Mouse (Mus musculus) c-Kit-positive CD71-positive TER-119-positive erythroid progenitor cells, embryonic 14.5 days (primary cell): ENCODE results near the gene Ccdc3.
"Not testable (repeated sequence)": the region's sequence is repeated elsewhere in the genome, so short reads cannot be mapped to it uniquely, and the experiment has no call there.

Experiments used
- DNase-seq: peaks from one replicate; pipeline ENCODE4 v3.0.0-alpha.2; 2013; ENCODE audit warnings: low spot score

The Ccdc3 gene

DNA sequence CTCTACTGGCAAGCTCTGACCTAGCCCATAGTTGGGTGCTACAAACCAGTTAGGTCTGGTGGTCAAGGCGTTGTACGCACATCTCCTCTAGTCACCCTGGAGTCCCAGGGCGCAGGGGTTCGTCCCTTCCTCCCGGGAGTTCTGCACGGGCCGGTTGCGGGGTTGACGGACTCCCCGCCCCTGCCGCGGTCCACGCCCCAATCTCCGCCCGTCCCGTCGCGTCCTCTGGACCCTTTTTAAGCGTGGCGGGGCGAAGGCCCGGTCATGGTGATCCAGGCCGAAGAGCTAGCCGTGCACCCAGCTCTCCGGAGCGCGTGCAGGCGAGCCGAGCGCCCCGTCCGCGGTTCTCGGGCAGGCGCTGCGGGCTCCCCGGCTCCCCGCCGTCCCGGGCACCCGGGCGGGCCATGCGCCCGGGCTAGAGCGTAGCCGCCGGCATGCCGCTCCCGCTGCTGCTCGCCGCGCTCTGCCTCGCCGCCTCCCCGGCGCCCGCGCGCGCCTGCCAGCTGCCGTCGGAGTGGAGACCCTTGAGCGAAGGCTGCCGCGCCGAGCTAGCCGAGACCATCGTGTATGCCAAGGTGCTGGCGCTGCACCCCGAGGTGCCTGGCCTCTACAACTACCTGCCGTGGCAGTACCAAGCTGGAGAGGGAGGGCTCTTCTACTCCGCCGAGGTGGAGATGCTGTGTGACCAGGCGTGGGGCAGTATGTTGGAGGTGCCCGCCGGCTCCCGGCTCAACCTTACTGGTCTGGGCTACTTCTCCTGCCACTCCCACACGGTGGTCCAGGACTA, at the start of gene Ccdc3:
Gene Ccdc3 (plus strand): TSS at position 277 of the 787 bp plus-strand sequence.
- DNase-seq = no peak

DNA sequence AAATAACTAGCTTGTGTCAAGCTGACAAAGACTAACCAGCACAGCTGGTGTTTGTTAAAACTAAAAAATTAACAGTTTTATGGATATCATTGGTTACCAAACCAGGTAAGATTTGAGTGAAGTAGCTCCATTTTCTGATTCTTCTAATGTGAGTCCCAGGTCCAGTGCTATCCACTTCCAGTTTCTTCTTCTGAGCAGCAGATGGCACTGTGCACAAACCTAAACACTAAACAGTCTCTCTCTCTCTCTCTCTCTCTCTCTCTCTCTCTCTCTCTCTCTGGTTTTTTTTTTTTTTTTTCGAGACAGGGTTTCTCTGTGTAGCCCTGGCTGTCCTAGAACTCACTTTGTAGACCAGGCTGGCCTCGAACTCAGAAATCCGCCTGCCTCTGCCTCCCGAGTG, 47.2 kb upstream of the Ccdc3 start:
- DNase-seq = not testable (repeated sequence)

DNA sequence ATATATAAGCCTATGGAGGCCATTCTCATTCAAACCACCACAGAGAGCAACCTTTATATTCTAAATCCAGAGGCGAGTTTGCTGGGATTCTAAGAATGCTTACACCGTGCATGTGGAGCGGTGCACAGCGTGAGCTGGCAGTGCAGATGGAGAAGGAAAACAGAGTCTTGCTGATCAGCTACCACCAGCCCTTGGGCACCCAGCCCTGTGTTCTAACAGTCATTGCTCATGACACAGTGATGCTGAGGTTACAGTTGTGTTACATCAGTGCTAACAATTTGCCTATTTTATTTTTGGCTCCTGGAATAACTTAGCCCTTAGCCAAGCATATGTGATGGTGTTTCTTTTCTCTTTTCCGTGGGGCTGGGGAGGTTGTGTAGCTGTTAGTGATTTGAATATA, 42.7 kb upstream of the Ccdc3 start:
- DNase-seq = no peak

GRCm38 (mm10) chr2:5095316-5095715, 42.3 kb upstream of the Ccdc3 start:
- DNase-seq = no peak

DNA sequence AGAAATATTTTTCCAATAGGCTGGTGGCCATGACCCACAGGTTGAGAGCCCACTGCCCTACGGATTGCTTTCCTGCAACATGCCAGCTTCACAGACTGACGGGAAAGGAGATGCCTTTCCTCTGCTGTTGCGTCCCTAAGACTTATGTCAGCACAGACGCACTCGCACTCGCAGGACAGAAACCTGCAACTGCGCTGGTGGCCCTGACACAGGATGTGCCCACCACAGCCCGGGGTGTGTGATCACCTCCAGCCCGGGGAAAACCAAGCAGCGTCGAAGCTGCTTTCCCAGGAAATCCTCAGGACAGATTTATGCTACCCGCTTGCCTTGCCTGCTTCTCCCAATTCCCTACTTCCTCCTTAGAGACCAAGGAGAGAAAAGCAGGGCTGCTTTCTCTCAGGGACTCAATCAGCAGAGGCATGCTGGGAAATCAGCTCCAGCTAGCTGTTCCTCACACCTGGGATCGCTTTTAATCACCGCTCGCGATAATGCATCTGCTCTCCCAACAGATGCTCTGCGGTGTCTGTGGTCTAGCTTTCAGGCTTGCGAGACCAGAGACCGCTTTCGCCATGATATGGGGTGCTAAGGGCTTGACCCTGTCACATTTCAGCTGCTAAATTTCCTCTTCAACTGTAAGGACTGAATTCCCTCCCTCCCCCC, 39.7 kb upstream of the Ccdc3 start:
- no peak for DNase-seq

DNA sequence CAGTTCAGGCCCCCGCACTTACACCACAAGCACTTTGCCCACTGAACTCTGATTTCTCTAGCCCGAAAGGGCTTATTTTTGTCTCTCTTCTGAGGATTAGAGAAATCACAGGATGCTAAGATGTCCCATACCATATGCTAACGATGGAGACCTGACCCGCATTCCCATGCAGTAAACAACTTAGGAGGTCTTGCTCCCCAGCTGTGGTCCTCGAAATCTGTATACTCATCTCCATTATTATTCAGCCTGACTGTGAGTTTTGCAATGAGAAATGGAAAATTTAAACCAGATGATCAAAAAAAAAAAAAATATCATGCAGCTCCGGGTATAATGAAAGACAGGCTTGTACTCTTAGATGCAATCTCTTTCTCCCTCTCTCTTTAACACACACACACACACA, 38.4 kb upstream of the Ccdc3 start:
- no peak for DNase-seq

DNA sequence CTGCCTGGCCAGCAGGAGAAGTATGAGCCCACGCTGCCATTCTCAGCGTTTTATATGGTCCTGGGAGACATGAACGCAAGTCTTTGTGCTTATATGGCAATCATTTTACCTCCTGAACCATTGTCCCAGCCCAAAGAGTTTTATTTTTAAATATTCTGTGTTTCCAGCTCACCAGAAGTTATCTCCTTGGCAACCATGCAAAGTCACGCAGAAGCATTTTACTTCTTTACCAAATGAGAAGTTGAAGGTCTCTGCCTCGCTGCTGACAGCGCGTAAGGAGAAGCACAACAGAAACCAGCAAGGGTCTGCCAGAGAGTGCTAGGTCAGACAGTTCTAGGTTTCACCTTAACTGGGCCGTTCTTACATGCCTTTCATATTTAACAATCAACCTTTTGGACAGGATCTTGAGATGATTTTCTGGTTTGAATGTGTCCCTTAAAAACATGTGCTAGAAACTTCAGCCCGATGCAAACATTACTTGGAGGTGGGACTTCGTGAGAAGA, 35.8 kb upstream of the Ccdc3 start:
- DNase-seq = no peak

GRCm38 (mm10) chr2:5102891-5103290, 34.7 kb upstream of the Ccdc3 start:
- DNase-seq = no peak

DNA sequence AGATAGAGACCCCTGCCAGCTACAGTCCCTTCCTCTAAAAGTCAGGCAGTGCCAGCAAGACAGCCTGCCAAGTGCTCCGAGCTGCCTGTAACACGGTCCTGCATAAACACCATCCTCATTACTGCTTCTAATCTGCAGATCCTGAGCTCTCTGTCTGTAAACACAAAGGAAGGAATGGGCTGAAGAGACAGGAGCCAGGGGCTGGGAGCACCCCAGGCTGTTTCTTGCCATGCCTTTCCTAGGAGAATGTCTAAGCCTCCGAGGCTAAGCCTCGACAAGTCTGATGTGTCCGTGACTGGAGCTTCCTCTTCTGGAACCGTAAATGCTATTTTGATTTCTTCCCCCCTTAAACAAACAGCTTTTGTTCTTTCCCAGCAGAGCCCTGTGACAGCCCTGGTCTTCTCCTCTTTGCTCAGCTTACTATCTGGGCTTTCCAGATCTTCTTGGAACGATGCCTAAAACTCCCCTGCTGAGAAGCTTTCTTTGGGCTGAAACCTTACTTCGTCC, 24.7 kb upstream of the Ccdc3 start:
- no peak for DNase-seq

- no peak for DNase-seq
Observed at GRCm38 (mm10) chr2:5114386-5114785, 23.2 kb upstream of the Ccdc3 start.

DNA sequence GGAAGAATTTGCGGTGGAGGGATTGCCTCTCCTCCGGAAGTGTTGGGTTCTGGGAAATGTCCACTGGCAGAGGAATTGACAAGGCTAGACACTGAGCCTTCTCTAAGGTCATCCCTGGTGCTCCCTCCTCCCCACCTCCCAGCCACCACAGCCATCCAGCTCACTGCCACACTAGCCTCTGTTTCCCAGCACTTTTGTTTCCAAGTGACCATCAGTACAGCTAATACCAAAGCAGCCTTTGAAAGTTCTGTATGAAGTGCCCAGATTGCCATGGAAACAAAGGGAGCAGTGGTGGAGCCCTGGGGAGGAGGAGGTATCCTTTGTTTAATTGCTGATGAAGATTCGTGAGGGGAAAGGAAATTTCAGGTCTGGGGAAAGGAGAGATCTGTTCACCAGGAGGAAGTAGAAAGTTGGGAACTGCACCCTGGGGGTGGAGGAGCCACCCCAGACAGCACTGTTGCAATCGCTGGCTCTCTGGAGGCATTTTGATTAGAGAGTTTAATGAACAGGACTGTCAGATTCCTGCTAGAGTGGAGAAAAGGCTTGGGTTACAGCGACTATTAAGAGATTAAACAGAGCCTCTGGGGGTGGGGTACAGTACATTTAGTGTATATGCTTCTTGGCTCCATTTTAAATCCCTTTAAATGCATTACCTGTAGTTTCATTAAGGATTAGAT, 20.6 kb upstream of the Ccdc3 start:
- no peak for DNase-seq

GRCm38 (mm10) chr2:5125506-5125905, 12.1 kb upstream of the Ccdc3 start:
- no peak for DNase-seq

GRCm38 (mm10) chr2:5127369-5127768, 10.2 kb upstream of the Ccdc3 start:
- no peak for DNase-seq

- no peak for DNase-seq
Observed at GRCm38 (mm10) chr2:5129099-5129498, 8.5 kb upstream of the Ccdc3 start.

GRCm38 (mm10) chr2:5132046-5132445, 5.5 kb upstream of the Ccdc3 start:
- DNase-seq = no peak

- DNase-seq = no peak
Observed at GRCm38 (mm10) chr2:5134959-5135743, 2.4 kb upstream of the Ccdc3 start.

- no peak for DNase-seq
Observed at GRCm38 (mm10) chr2:5139961-5140360, 2.4 kb downstream of the Ccdc3 start.

DNA sequence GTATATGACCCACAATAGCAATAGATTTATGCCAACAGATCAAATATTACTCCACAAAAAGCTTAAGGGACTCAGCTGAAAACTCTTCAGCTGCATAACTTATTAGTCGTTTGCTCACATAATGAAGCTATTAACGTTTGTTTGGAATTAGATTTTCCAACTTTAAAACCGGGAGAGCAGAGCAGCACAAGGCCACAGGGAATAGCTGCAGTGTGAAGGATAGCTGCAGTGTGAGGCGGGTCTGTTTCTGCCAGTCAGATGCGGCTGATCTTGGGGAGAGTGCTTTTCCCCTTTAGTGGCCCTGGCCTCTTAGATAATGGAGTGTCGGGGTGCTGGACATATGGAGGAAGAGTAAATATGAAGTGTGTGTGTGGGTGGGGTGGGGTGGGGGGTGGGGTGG, 6.9 kb downstream of the Ccdc3 start:
- no peak for DNase-seq

DNA sequence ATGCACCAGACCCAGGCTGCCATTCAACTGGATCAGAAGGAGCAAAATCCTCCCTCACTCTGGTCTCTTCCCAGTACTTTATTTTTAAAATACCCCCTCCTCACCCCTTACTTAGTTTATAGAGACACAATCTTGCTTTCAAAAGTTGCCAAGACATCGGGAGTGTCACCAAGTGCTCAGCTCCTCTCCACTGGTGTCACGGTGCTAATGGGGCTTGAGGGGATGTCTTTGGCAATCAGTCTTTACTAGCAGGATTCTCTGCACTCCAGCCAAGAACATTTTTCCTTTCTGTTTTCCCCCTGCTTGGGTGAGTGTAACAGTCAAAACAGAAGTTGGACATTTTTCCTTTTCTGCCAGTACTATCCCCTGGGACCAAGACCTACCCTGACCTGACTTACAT, 10.3 kb downstream of the Ccdc3 start:
- DNase-seq = no peak

- no peak for DNase-seq
Observed at GRCm38 (mm10) chr2:5154711-5155110, 17.1 kb downstream of the Ccdc3 start.

DNA sequence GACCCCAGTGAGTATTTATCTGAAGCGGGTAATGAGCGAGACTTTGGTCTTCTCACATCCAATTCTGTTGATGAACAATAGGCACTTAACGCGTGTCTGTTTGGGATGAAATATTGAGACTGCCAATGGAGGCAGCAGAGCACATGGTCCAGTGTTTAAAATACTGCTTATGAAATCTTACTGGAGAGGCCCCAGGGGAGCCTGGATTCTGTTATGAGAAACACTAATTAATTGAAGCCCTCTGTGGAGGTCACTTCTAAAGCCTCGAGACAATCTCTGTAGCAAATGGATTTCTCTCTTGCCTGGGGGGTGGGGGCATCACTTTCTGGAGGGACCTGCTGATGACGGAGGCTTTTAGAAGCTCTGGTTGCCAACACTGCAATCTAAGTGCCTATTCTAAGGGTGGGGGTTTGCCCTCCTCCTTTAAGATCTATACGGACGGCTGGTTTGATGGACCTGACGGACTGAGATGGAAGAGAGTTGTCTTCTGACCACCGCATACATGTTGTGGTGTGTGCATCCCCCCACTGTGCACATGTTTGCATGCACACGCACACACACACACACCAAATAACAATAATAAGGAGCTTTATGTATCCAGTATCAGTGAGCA, 22.8 kb downstream of the Ccdc3 start:
- no peak for DNase-seq
